Mouse (Mus musculus) neural tube, embryonic 13.5 days (tissue): ENCODE measurements at regions not wholly inside any gene's neighbourhood (a gene's known extent, or its start where the extent isn't known, plus 50 kb on each side); places are given as distances from the start of the nearest gene placed in this dataset.

ENCODE experiments used
- ATAC-seq: fragments of 200-750 bp; cut with Nextera tagmentation; 2 replicates; pipeline ENCODE4 v1.8.0; 2017; ENCODE audit warnings: low read depth, mild to moderate bottlenecking, moderate TSS enrichment, moderate library complexity
- H3K27ac ChIP-seq: fragments of 300-500 bp; sonication (generic); replicated peaks from 2 replicates; pipeline ENCODE4 v1.5.1; 2015; ENCODE audit warnings: moderate library complexity, mild to moderate bottlenecking, inconsistent platforms
- H3K27me3 ChIP-seq: fragments of 300-500 bp; sonication (generic); 2 replicates; pipeline ENCODE4 v1.6.1; 2015; ENCODE audit warnings: mild to moderate bottlenecking, inconsistent platforms
- H3K36me3 ChIP-seq: fragments of 300-500 bp; sonication (generic); 2 replicates; pipeline ENCODE4 v1.6.1; 2015; ENCODE audit warnings: mild to moderate bottlenecking, inconsistent platforms
- H3K4me1 ChIP-seq: fragments of 300-500 bp; sonication (generic); replicated peaks from 2 replicates; pipeline ENCODE4 v1.6.1; 2015; ENCODE audit warnings: inconsistent platforms
- H3K4me2 ChIP-seq: fragments of 300-500 bp; sonication (generic); 2 replicates; pipeline ENCODE4 v1.6.1; 2015; ENCODE audit warnings: inconsistent platforms, mild to moderate bottlenecking, moderate library complexity
- H3K4me3 ChIP-seq: fragments of 300-500 bp; sonication (generic); 2 replicates; pipeline ENCODE4 v1.5.1; 2015; ENCODE audit warnings: mild to moderate bottlenecking, inconsistent platforms
- H3K9ac ChIP-seq: fragments of 300-500 bp; sonication (generic); 2 replicates; pipeline ENCODE4 v1.6.1; 2015; ENCODE audit warnings: moderate library complexity, mild to moderate bottlenecking, inconsistent platforms
- H3K9me3 ChIP-seq: fragments of 300-500 bp; sonication (generic); 2 replicates; pipeline ENCODE4 v1.6.1; 2016; ENCODE audit warnings: inconsistent platforms
- WGBS: fragments of 180-500 bp; shearing (Covaris S2); methylation state at CpG from one replicate; pipeline ENCODE4 v1.1.7; 2015; 5-methylcytosine and 5-hydroxymethylcytosine counted together

GRCm38 (mm10) chr7:119384670-119385241 is 74.3 kb downstream of the Gp2 start:
- no peaks in the 10 kb centered on the region for H3K36me3 ChIP-seq
- H3K27me3 ChIP-seq = no peaks in the 10 kb centered on the region
- no peak overlapping the region for H3K9ac ChIP-seq
- no peak overlapping the region for H3K27ac ChIP-seq
- H3K9me3 ChIP-seq = no peaks in the 10 kb centered on the region
- H3K4me3 ChIP-seq = no peak overlapping the region
- no peak for ATAC-seq
- no peak overlapping the region for H3K4me2 ChIP-seq
- H3K4me1 ChIP-seq = peaks cover 10% of the 10 kb centered on the region
- WGBS = 78% methylated on average over 7 of the region's 7 CpGs

- Histone ChIP-seq H3K4me3 (no peak overlapping the region), H3K27ac (peak overlapping the region; percentile 73), H3K4me2 (no peak overlapping the region), H3K27me3 (no peaks in the 10 kb centered on the region), H3K9me3 (no peaks in the 10 kb centered on the region), H3K36me3 (no peaks in the 10 kb centered on the region), H3K9ac (no peak overlapping the region), H3K4me1 (peaks cover 16% of the 10 kb centered on the region)
- WGBS = 23% methylated on average over 3 of the region's 3 CpGs
- ATAC-seq = peak; percentile 77
Observed at GRCm38 (mm10) chr7:119379935-119380334, 79.2 kb downstream of the Gp2 start.

- Histone ChIP-seq H3K4me3 (no peak overlapping the region), H3K27ac (no peak overlapping the region; the same call in 1 of the 2 replicates), H3K27me3 (no peaks in the 10 kb centered on the region), H3K4me2 (no peak overlapping the region), H3K4me1 (peaks cover 31% of the 10 kb centered on the region), H3K9me3 (no peaks in the 10 kb centered on the region), H3K36me3 (no peaks in the 10 kb centered on the region), H3K9ac (no peak overlapping the region)
- WGBS = 38% methylated on average over 1 of the region's 1 CpGs
- ATAC-seq = peak; percentile 96; the same call in 1 of the 2 replicates
Observed at GRCm38 (mm10) chr7:119364268-119364596, 94.9 kb downstream of the Gp2 start.

- peak; percentile 76 for ATAC-seq
- H3K36me3 ChIP-seq = no peaks in the 10 kb centered on the region
- H3K9ac ChIP-seq = no peak overlapping the region
- H3K9me3 ChIP-seq = no peaks in the 10 kb centered on the region
- H3K4me3 ChIP-seq = no peak overlapping the region
- H3K4me1 ChIP-seq = peaks cover 31% of the 10 kb centered on the region
- H3K27ac ChIP-seq = no peak overlapping the region
- H3K27me3 ChIP-seq = no peaks in the 10 kb centered on the region
- no peak overlapping the region for H3K4me2 ChIP-seq
- 44% methylated on average over 5 of the region's 5 CpGs for WGBS
Observed at GRCm38 (mm10) chr7:119363552-119364267, 95.4 kb downstream of the Gp2 start.

- peaks cover 4% of the 10 kb centered on the region for H3K4me1 ChIP-seq
- no peak overlapping the region for H3K4me2 ChIP-seq
- H3K27me3 ChIP-seq = no peaks in the 10 kb centered on the region
- no peak overlapping the region for H3K27ac ChIP-seq
- 66% methylated on average over 3 of the region's 3 CpGs for WGBS
- ATAC-seq = no peak; the same call in 1 of the 2 replicates
- no peak overlapping the region for H3K4me3 ChIP-seq
- no peaks in the 10 kb centered on the region for H3K36me3 ChIP-seq
- no peaks in the 10 kb centered on the region for H3K9me3 ChIP-seq
- H3K9ac ChIP-seq = no peak overlapping the region
Observed at GRCm38 (mm10) chr7:119357338-119357737, 101.7 kb downstream of the Gp2 start.

- no peaks in the 10 kb centered on the region for H3K9me3 ChIP-seq
- H3K4me2 ChIP-seq = no peak overlapping the region
- H3K27me3 ChIP-seq = no peaks in the 10 kb centered on the region
- no peak overlapping the region for H3K4me3 ChIP-seq
- peaks cover 3% of the 10 kb centered on the region for H3K4me1 ChIP-seq
- no peaks in the 10 kb centered on the region for H3K36me3 ChIP-seq
- no peak for ATAC-seq
- no peak overlapping the region for H3K9ac ChIP-seq
- no peak overlapping the region for H3K27ac ChIP-seq
Observed at GRCm38 (mm10) chr7:119356251-119356650, 102.8 kb downstream of the Gp2 start.

- no peaks in the 10 kb centered on the region for H3K9me3 ChIP-seq
- H3K4me1 ChIP-seq = no peaks in the 10 kb centered on the region
- no peaks in the 10 kb centered on the region for H3K36me3 ChIP-seq
- no peak overlapping the region for H3K27ac ChIP-seq
- no peak overlapping the region for H3K9ac ChIP-seq
- no peak overlapping the region for H3K4me2 ChIP-seq
- no peak overlapping the region for H3K4me3 ChIP-seq
- no peaks in the 10 kb centered on the region for H3K27me3 ChIP-seq
- 85% methylated on average over 12 of the region's 12 CpGs for WGBS
- no peak for ATAC-seq
Observed at GRCm38 (mm10) chr7:119352571-119352970, 106.5 kb downstream of the Gp2 start.

GRCm38 (mm10) chr7:119350641-119351040 is 108.4 kb downstream of the Gp2 start:
- Histone ChIP-seq H3K36me3 (no peaks in the 10 kb centered on the region), H3K9me3 (no peaks in the 10 kb centered on the region), H3K4me1 (no peaks in the 10 kb centered on the region), H3K27me3 (no peaks in the 10 kb centered on the region), H3K9ac (no peak overlapping the region), H3K27ac (no peak overlapping the region), H3K4me2 (no peak overlapping the region), H3K4me3 (no peak overlapping the region)
- 85% methylated on average over 1 of the region's 1 CpGs for WGBS
- ATAC-seq = no peak

GRCm38 (mm10) chr7:119343380-119343779 is 115.7 kb downstream of the Gp2 start:
- no peak for ATAC-seq
- no peaks in the 10 kb centered on the region for H3K36me3 ChIP-seq
- 79% methylated on average over 1 of the region's 1 CpGs for WGBS

GRCm38 (mm10) chr7:119333102-119333501 is 126.0 kb downstream of the Gp2 start:
- H3K9me3 ChIP-seq = no peaks in the 10 kb centered on the region
- no peaks in the 10 kb centered on the region for H3K36me3 ChIP-seq
- WGBS = 88% methylated on average over 1 of the region's 1 CpGs
- no peak overlapping the region for H3K4me2 ChIP-seq
- ATAC-seq = no peak
- peaks cover 13% of the 10 kb centered on the region for H3K4me1 ChIP-seq
- no peak overlapping the region for H3K9ac ChIP-seq
- H3K27me3 ChIP-seq = no peaks in the 10 kb centered on the region
- H3K27ac ChIP-seq = no peak overlapping the region
- no peak overlapping the region for H3K4me3 ChIP-seq

More at GRCm38 (mm10) chr7:119343380-119343779, 115.7 kb downstream of the Gp2 start:
- H3K27me3 ChIP-seq = no peaks in the 10 kb centered on the region
- H3K9ac ChIP-seq = no peak overlapping the region
- H3K27ac ChIP-seq = no peak overlapping the region
- no peaks in the 10 kb centered on the region for H3K9me3 ChIP-seq
- no peak overlapping the region for H3K4me3 ChIP-seq
- H3K4me2 ChIP-seq = no peak overlapping the region
- H3K4me1 ChIP-seq = no peaks in the 10 kb centered on the region

- ATAC-seq = peak; percentile 67
- WGBS = 5% methylated on average over 5 of the region's 5 CpGs
Observed at GRCm38 (mm10) chr7:119330460-119331109, 128.5 kb downstream of the Gp2 start.

GRCm38 (mm10) chr7:119296307-119296706 is 111.9 kb upstream of the Gpr139 start:
- H3K36me3 ChIP-seq = no peaks in the 10 kb centered on the region
- H3K4me3 ChIP-seq = no peak overlapping the region
- no peaks in the 10 kb centered on the region for H3K27me3 ChIP-seq
- no peak overlapping the region for H3K4me2 ChIP-seq
- ATAC-seq = no peak
- no peaks in the 10 kb centered on the region for H3K9me3 ChIP-seq
- H3K9ac ChIP-seq = no peak overlapping the region
- H3K27ac ChIP-seq = no peak overlapping the region
- 71% methylated on average over 4 of the region's 4 CpGs for WGBS
- H3K4me1 ChIP-seq = no peaks in the 10 kb centered on the region

More at GRCm38 (mm10) chr7:119330460-119331109, 128.5 kb downstream of the Gp2 start:
- Histone ChIP-seq H3K36me3 (no peaks in the 10 kb centered on the region), H3K9me3 (no peaks in the 10 kb centered on the region), H3K27ac (no peak overlapping the region), H3K4me3 (no peak overlapping the region), H3K4me1 (peaks cover 13% of the 10 kb centered on the region), H3K4me2 (no peak overlapping the region), H3K27me3 (no peaks in the 10 kb centered on the region), H3K9ac (no peak overlapping the region)
